Mouse (Mus musculus) heart, embryonic 11.5 days (tissue): Measurements from ENCODE around the gene Cyp4a29. TPM values are rescaled to one million over a fixed set of nuclear protein-coding genes. Genes with fewer than 3 reads are reported as not detected.
"Not testable (repeated sequence)": the region's sequence is repeated elsewhere in the genome, so short reads cannot be mapped to it uniquely, and the experiment has no call there.

ENCODE experiments used
- ATAC-seq: fragments of 200-750 bp; cut with Nextera tagmentation; replicated peaks from 2 replicates; pipeline ENCODE4 v1.8.0; 2017; ENCODE audit warnings: moderate library complexity; ENCODE audit not compliant: insufficient number of reproducible peaks, low FRiP score, low TSS enrichment
- H3K27ac ChIP-seq: fragments of 300-500 bp; sonication (generic); 2 replicates; pipeline ENCODE4 v1.5.1; 2014; ENCODE audit warnings: mild to moderate bottlenecking, low read depth, low read length
- H3K27me3 ChIP-seq: fragments of 300-500 bp; sonication (generic); 2 replicates; pipeline ENCODE4 v1.6.1; 2014; ENCODE audit warnings: mild to moderate bottlenecking, low read length, mixed read lengths; ENCODE audit not compliant: control insufficient read depth, insufficient read depth
- H3K36me3 ChIP-seq: fragments of 300-500 bp; sonication (generic); 2 replicates; pipeline ENCODE4 v1.6.1; 2014; ENCODE audit warnings: mild to moderate bottlenecking, low read length, moderate library complexity, mixed read lengths; ENCODE audit not compliant: control insufficient read depth, insufficient read depth
- H3K4me1 ChIP-seq: fragments of 300-500 bp; sonication (generic); 2 replicates; pipeline ENCODE4 v1.6.1; 2014; ENCODE audit warnings: low read length; ENCODE audit not compliant: control insufficient read depth, insufficient read depth
- H3K4me2 ChIP-seq: fragments of 300-500 bp; sonication (generic); 2 replicates; pipeline ENCODE4 v1.6.1; 2014; ENCODE audit warnings: mild to moderate bottlenecking, moderate library complexity
- H3K4me3 ChIP-seq: fragments of 300-500 bp; sonication (generic); 2 replicates; pipeline ENCODE4 v1.5.1; 2014; ENCODE audit warnings: low read depth, low read length
- H3K9ac ChIP-seq: fragments of 300-500 bp; sonication (generic); 2 replicates; pipeline ENCODE4 v1.6.1; 2014; ENCODE audit warnings: mild to moderate bottlenecking, low read depth, low read length, moderate library complexity
- H3K9me3 ChIP-seq: fragments of 300-500 bp; sonication (generic); replicated peaks from 2 replicates; pipeline ENCODE4 v1.6.1; 2016; ENCODE audit warnings: low read length; ENCODE audit not compliant: control insufficient read depth
- WGBS: fragments of 180-500 bp; shearing (Covaris S2); extraction: QIAGEN DNeasy Blood & Tissue Kit; methylation state at CpG from one replicate; pipeline ENCODE4 v1.1.7; 2014; ENCODE audit not compliant: insufficient replicate concordance; 5-methylcytosine and 5-hydroxymethylcytosine counted together
- polyA plus RNA-seq: library from polyadenylated mRNA; unstranded; fragments of >200 nt; fragmentation: Nextera tagmentation; extraction: Ambion mirVana; gene quantifications from 2 replicates; pipeline ENCODE4 v1.2.1, GENCODE M21; 2014

The Cyp4a29 gene
- not detected in 2 replicates for polyA plus RNA-seq

DNA sequence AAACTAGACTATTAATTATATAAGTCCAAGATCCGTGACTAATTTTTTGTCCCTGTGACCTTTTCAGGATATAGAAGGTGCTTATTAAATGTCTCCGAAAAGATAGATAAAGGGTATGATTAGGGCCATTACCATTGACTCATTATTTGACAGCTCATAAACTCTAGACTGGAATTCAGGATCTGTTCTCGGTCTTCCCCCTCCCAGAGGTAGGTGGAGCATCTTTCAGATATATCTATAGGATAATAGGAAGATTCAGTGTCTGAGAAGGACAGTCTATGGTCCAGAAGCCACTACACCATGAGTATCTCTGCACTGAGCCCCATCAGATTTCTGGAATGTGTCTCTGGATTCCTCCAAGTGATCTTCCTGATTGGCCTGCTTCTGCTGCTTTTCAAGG is at the start of gene Cyp4a29:
Cyp4a29 (plus strand) TSS at position 301 of the 400 bp plus-strand sequence.
- Histone ChIP-seq H3K4me1 (no peaks in the 10 kb centered on the region), H3K4me3 (no peak within 1 kb of the TSS), H3K36me3 (no peaks in the 10 kb centered on the region), H3K27me3 (no peaks in the 10 kb centered on the region), H3K27ac (no peak within 1 kb of the TSS), H3K4me2 (no peak within 1 kb of the TSS), H3K9me3 (no peaks in the 10 kb centered on the region), H3K9ac (no peak within 1 kb of the TSS)
- ATAC-seq: no peak
- WGBS: 81% methylated on average over 3 of the region's 3 CpGs

DNA sequence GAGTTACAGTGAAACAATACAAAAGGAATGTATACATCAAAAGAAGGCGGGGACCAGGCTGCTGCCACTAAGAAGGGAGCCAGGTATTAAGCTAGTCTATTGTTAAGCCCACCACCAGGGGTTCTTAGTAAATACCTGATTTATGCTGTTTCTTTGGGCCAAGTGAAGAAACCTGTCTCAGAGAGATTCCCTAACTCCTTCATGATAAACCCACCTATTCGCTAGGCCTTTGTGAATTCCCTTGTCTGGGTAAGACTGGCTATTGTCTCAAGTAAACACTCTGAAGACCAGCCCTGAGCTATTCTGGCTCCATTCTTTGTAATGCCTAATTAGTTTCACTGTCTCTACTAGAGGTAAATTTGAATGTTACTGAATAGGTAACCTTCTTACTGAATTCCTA is 9.0 kb upstream of the Cyp4a29 start:
- ATAC-seq, H3K9me3 ChIP-seq, H3K4me2 ChIP-seq, H3K4me1 ChIP-seq, H3K27me3 ChIP-seq, H3K27ac ChIP-seq, H3K4me3 ChIP-seq, H3K36me3 ChIP-seq, H3K9ac ChIP-seq: not testable (repeated sequence)
- WGBS: 79% methylated on average over 2 of the region's 2 CpGs

DNA sequence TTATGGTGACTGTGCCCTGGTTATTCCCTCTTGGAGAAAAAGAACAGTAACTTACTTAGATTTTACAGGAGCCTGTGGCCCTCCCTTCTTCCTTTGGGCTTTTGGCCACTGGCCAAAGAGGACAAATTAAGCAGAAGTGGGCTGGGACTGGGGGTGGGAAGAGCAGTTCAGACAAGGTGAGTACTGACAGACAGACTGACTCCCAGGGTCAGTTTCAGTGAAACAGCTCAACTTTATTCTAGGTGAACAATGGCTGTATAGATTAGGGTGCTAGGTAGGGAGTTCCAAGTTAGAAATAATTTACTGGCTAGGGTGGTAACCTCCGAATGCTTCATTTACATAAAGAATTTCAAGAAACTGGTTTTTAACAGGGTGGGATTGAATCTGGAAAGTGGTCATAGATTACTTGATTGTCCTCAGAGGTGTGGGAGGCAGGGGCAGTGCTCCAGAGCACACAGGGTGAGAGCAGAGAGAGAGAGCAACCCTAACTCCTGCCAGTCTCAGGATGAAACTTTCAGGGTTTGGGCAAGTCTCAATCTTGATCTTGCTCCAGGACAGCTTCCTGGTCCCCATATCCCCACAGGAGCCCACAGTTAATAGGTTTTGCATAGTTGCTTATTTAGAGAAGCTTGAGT is 5.3 kb upstream of the Cyp4a29 start:
- no peak overlapping the region for H3K4me3 ChIP-seq
- H3K9me3 ChIP-seq: no peaks in the 10 kb centered on the region
- ATAC-seq: no peak
- H3K27ac ChIP-seq: no peak overlapping the region
- 66% methylated on average over 1 of the region's 1 CpGs for WGBS
- no peaks in the 10 kb centered on the region for H3K4me1 ChIP-seq
- H3K36me3 ChIP-seq: no peaks in the 10 kb centered on the region
- no peaks in the 10 kb centered on the region for H3K27me3 ChIP-seq
- H3K4me2 ChIP-seq: no peak overlapping the region
- no peak overlapping the region for H3K9ac ChIP-seq

DNA sequence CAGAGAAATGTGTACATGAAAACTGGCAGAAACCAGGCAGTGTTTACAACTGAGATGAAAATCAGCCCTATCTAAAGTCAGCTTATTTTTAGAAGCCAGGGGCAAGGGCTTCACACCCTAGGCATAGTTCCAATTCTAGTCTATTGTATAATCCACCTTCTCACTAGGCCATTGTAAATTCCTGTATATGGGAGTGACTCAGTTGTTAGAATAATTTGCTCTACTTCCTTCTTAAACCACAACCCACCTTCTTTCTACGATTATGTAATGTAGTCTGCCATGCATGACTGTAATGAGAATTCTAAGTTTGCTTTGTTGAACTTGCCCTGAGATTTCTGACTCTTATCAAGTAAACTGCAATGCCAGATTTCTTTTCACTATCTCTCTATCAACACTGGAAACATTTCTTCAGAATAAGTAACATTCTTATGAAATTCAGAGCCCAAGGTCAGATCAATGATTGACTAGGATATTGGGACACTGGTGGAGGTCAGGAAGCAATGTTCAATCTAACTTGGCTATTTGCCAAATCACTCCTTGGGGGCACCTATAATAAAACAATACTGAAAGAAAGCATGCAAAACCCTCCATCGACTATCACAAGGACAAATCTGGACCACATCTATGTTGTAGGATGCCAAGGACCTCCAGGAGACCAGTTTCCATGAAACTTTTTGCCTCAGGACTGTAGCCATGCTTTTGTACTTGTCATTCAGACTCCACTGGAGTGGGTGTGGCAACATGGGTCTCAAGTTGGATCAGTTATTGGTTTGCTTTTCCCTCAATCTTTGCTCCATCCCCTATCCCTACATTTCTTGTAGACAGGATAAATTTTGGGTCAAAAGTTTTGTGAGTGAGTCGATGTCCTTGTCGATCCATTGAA is 23.0 kb downstream of the Cyp4a29 start:
- WGBS: 74% methylated on average over 3 of the region's 4 CpGs
- not testable (repeated sequence) for H3K4me3 ChIP-seq, H3K27me3 ChIP-seq, H3K36me3 ChIP-seq, H3K9ac ChIP-seq, H3K9me3 ChIP-seq, H3K27ac ChIP-seq, H3K4me2 ChIP-seq, ATAC-seq, H3K4me1 ChIP-seq

DNA sequence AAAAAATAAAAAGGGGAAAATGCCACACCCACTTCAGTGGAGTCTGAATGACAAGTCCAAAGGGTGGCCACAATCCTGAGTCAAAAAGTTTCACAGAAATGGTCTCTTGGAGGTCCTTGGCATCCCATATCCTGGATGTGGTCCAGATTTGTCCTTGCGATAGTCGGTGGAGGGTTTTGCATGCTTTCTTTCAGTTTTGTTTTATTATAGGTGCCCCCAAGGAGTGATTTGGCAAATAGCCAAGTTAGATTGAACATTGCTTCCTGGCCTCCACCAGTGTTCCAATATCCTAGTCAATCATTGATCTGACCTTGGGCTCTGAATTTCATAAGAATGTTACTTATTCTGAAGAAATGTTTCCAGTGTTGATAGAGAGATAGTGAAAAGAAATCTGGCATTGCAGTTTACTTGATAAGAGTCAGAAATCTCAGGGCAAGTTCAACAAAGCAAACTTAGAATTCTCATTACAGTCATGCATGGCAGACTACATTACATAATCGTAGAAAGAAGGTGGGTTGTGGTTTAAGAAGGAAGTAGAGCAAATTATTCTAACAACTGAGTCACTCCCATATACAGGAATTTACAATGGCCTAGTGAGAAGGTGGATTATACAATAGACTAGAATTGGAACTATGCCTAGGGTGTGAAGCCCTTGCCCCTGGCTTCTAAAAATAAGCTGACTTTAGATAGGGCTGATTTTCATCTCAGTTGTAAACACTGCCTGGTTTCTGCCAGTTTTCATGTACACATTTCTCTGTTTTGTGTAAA is 36.5 kb downstream of the Cyp4a29 start:
- not testable (repeated sequence) for ATAC-seq, H3K9ac ChIP-seq, H3K36me3 ChIP-seq, H3K9me3 ChIP-seq, H3K4me2 ChIP-seq, H3K4me1 ChIP-seq, H3K27me3 ChIP-seq, H3K27ac ChIP-seq, H3K4me3 ChIP-seq
- 97% methylated on average over 2 of the region's 3 CpGs for WGBS

DNA sequence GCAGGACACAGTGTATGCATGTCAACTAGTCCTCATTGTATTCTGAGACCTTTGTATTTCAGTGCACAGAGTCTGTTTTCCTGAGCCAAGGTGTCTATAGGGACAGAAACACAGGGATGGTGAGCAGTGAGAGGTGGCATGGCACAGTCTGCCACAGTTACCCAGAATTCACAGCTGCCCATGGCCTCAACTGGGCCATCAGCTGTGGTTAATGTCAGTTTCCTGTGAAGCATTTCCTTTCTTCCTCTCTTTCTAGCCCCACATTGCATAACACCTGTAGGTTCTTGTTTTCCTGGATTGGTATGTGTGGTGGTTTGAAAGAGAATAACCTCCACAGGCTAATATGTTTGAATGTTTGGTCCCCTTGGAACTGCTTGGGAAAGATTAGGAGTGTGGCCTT is 38.5 kb downstream of the Cyp4a29 start:
- ATAC-seq: no peak
- Histone ChIP-seq H3K36me3 (no peaks in the 10 kb centered on the region), H3K9ac (no peak overlapping the region), H3K4me3 (peak overlapping the region; percentile 36), H3K4me1 (no peaks in the 10 kb centered on the region), H3K27ac (no peak overlapping the region), H3K9me3 (no peaks in the 10 kb centered on the region), H3K4me2 (peak overlapping the region; percentile 64), H3K27me3 (no peaks in the 10 kb centered on the region)

DNA sequence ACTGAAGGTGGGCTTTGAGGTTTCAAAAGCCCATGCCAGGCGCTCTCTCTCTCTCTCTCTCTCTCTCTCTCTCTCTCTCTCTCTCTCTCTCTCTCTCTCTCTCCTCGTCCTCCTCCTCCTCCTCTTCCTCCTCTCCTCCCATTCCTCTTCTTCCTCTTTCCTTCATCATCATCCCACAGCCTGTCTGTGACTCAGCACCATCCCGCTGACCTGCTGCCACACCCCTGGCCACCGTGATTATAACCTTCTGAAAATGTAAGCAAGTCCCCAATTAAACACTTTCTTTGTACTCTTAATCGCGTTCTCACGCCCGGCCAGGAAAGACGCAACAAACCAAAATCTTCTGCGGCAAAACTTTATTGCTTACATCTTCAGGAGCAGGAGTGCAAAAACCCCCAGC is 38.9 kb downstream of the Cyp4a29 start:
- H3K36me3 ChIP-seq, H3K9me3 ChIP-seq, H3K27ac ChIP-seq, H3K27me3 ChIP-seq, H3K4me1 ChIP-seq, ATAC-seq: not testable (repeated sequence)
- Histone ChIP-seq H3K9ac (peak overlapping the region; percentile 61; the same call in 1 of the 2 replicates), H3K4me3 (peak overlapping the region; percentile 36), H3K4me2 (peak overlapping the region; percentile 64)
- 16% methylated on average over 9 of the region's 10 CpGs for WGBS

DNA sequence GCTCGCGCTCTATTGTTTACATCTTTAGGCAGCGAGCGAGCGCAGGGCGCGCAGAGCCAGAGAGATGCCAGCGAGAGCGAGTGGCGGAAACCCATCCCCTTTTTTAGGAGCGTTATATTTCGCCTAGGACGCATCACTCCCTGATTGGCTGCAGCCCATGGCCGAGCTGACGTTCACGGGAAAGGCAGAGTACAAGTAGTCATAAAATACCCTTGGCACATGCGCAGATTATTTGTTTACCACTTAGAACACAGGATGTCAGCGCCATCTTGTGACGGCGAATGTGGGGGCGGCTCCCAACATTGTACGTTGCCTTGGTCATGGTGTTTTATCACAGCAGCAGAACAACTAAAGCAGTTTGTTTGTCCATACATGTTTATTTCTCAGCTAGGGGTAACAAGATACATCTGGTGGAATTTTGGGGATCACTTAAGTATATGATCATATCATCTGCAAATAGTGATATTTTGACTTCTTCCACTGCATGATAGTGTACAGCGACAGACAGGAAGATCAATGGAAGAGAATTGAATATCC is 39.4 kb downstream of the Cyp4a29 start:
- Histone ChIP-seq H3K9ac (peak overlapping the region; percentile 61; the same call in 1 of the 2 replicates), H3K4me3 (peak overlapping the region; percentile 36), H3K4me2 (peak overlapping the region; percentile 64)
- WGBS: 23% methylated on average over 18 of the region's 23 CpGs
- H3K36me3 ChIP-seq, H3K9me3 ChIP-seq, H3K4me1 ChIP-seq, H3K27me3 ChIP-seq, ATAC-seq, H3K27ac ChIP-seq: not testable (repeated sequence)
